Mouse (Mus musculus) lung, adult 2 months (tissue): Measurements from ENCODE around the gene Gnao1. TPM values are rescaled to one million over a fixed set of nuclear protein-coding genes. Genes with fewer than 3 reads are reported as not detected.

Experiments used
- DNase-seq: peaks from one replicate; pipeline ENCODE4 v3.0.0; 2022
- H3K4me1 ChIP-seq: fragments of 200-500 bp; 2 replicates; pipeline ENCODE4 v1.6.1; 2011; ENCODE audit warnings: low read length; ENCODE audit not compliant: control insufficient read depth, insufficient read depth
- H3K4me3 ChIP-seq: fragments of 200-500 bp; replicated peaks from 2 replicates; pipeline ENCODE3; 2011; ENCODE audit warnings: low read depth, mild to moderate bottlenecking, control low read depth, low read length; ENCODE audit errors: extremely low read depth
- CTCF ChIP-seq: fragments of 200-500 bp; IDR thresholded peaks from 2 replicates; pipeline ENCODE4 v1.5.1; 2011; ENCODE audit warnings: mild to moderate bottlenecking, low read length, control low read depth; ENCODE audit not compliant: insufficient read depth
- POLR2A ChIP-seq: fragments of 200-500 bp; IDR thresholded peaks from 2 replicates; pipeline ENCODE4 v1.6.1; 2011; ENCODE audit warnings: low read depth, mild to moderate bottlenecking, control low read depth, low read length, borderline replicate concordance; ENCODE audit errors: extremely low read depth
- WGBS: fragments of 180-500 bp; shearing (Covaris S2); methylation state at CpG from one replicate; pipeline ENCODE4 v1.1.7; 2018; 5-methylcytosine and 5-hydroxymethylcytosine counted together
- polyA plus RNA-seq: library from polyadenylated mRNA; depleted of rRNA; stranded (reverse); fragments of >200 nt; gene quantifications from 2 replicates; pipeline ENCODE4 v1.2.3, GENCODE M21; 2012

The Gnao1 gene
- polyA plus RNA-seq, 1 experiment, result 38.4 TPM

GRCm38 (mm10) chr8:93938193-93938592, 128.4 kb downstream of the Gnao1 start:
- peaks cover 4% of the 10 kb centered on the region; the same call in 1 of the 2 replicates for H3K4me1 ChIP-seq
- no peak for TF ChIP-seq POLR2A
- TF ChIP-seq CTCF, result no peak
- DNase-seq, result no peak
- no peak overlapping the region for H3K4me3 ChIP-seq
- WGBS, result 64% methylated on average over 3 of the region's 3 CpGs

- H3K4me1 ChIP-seq, result peaks cover 4% of the 10 kb centered on the region; the same call in 1 of the 2 replicates
- no peak for TF ChIP-seq CTCF
- TF ChIP-seq POLR2A, result no peak
- DNase-seq, result no peak
- H3K4me3 ChIP-seq, result no peak overlapping the region
- 33% methylated on average over 11 of the region's 11 CpGs for WGBS
Measured at GRCm38 (mm10) chr8:93940542-93941423, 131.0 kb downstream of the Gnao1 start.

GRCm38 (mm10) chr8:93941636-93942054, 131.9 kb downstream of the Gnao1 start:
- DNase-seq, result no peak
- TF ChIP-seq POLR2A, result no peak
- TF ChIP-seq CTCF, result no peak
- WGBS, result 42% methylated on average over 4 of the region's 4 CpGs
- Histone ChIP-seq H3K4me3 (no peak overlapping the region), H3K4me1 (peaks cover 4% of the 10 kb centered on the region; the same call in 1 of the 2 replicates)

GRCm38 (mm10) chr8:93945781-93946180, 136.0 kb downstream of the Gnao1 start:
- 78% methylated on average over 4 of the region's 4 CpGs for WGBS

GRCm38 (mm10) chr8:93946397-93946796, 136.6 kb downstream of the Gnao1 start:
- 95% methylated on average over 1 of the region's 1 CpGs for WGBS
- no peak overlapping the region for H3K4me3 ChIP-seq
- no peak for DNase-seq

More at GRCm38 (mm10) chr8:93945781-93946180, 136.0 kb downstream of the Gnao1 start:
- TF ChIP-seq CTCF (no peak), POLR2A (no peak)
- DNase-seq, result no peak
- Histone ChIP-seq H3K4me1 (peaks cover 4% of the 10 kb centered on the region; the same call in 1 of the 2 replicates), H3K4me3 (no peak overlapping the region)

GRCm38 (mm10) chr8:93950133-93950532, 140.4 kb downstream of the Gnao1 start:
- no peak for TF ChIP-seq POLR2A
- TF ChIP-seq CTCF, result no peak
- Histone ChIP-seq H3K4me3 (no peak overlapping the region), H3K4me1 (no peaks in the 10 kb centered on the region)
- DNase-seq, result no peak
- 74% methylated on average over 14 of the region's 14 CpGs for WGBS

More at GRCm38 (mm10) chr8:93946397-93946796, 136.6 kb downstream of the Gnao1 start:
- TF ChIP-seq CTCF (no peak), POLR2A (no peak)
- no peaks in the 10 kb centered on the region for H3K4me1 ChIP-seq

- H3K4me3 ChIP-seq, result no peak overlapping the region
- 84% methylated on average over 9 of the region's 9 CpGs for WGBS
- no peaks in the 10 kb centered on the region for H3K4me1 ChIP-seq
- DNase-seq, result no peak
- TF ChIP-seq CTCF, result no peak
- no peak for TF ChIP-seq POLR2A
Measured at GRCm38 (mm10) chr8:93952511-93952910, 142.7 kb downstream of the Gnao1 start.

GRCm38 (mm10) chr8:93958402-93958801, 148.6 kb downstream of the Gnao1 start:
- DNase-seq, result no peak
- H3K4me3 ChIP-seq, result no peak overlapping the region

GRCm38 (mm10) chr8:93960909-93961308, 151.1 kb downstream of the Gnao1 start:
- WGBS, result 86% methylated on average over 6 of the region's 6 CpGs
- no peaks in the 10 kb centered on the region for H3K4me1 ChIP-seq
- H3K4me3 ChIP-seq, result no peak overlapping the region
- no peak for TF ChIP-seq CTCF
- TF ChIP-seq POLR2A, result no peak
- no peak for DNase-seq

More at GRCm38 (mm10) chr8:93958402-93958801, 148.6 kb downstream of the Gnao1 start:
- TF ChIP-seq CTCF (no peak), POLR2A (no peak)
- H3K4me1 ChIP-seq, result no peaks in the 10 kb centered on the region
- 89% methylated on average over 9 of the region's 9 CpGs for WGBS

- 70% methylated on average over 6 of the region's 6 CpGs for WGBS
- no peak overlapping the region for H3K4me3 ChIP-seq
- no peak for TF ChIP-seq CTCF
- no peak for TF ChIP-seq POLR2A
- H3K4me1 ChIP-seq, result no peaks in the 10 kb centered on the region
- no peak for DNase-seq
Measured at GRCm38 (mm10) chr8:93968293-93968692, 158.5 kb downstream of the Gnao1 start.
